Mouse (Mus musculus) midbrain, embryonic 15.5 days (tissue): Measurements from ENCODE around the gene Uvssa. TPM values are rescaled to one million over a fixed set of nuclear protein-coding genes. Genes with fewer than 3 reads are reported as not detected.

Experiments used
- polyA plus RNA-seq: library from polyadenylated mRNA; unstranded; fragments of >200 nt; fragmentation: Nextera tagmentation; extraction: Ambion mirVana; gene quantifications from 2 replicates; pipeline ENCODE4 v1.2.1, GENCODE M21; 2015

The Uvssa gene
- polyA plus RNA-seq, 1 experiment from 2014 or later = 9.7 TPM

Other genes with a start within 250 kb of the Uvssa start
- 4.1 and 5.2 TPM in 2 replicates for gene Spon2, start 160.1 kb upstream of the Uvssa start, polyA plus RNA-seq
- 545 and 591 TPM in 2 replicates for gene Ctbp1, start 103.6 kb upstream of the Uvssa start, polyA plus RNA-seq
- gene Maea, start 43.0 kb upstream of the Uvssa start, polyA plus RNA-seq = 138 and 139 TPM in 2 replicates
- 0.33 TPM in 1 of 2 replicates, not detected in the other for gene Nkx1-1, start 55.4 kb downstream of the Uvssa start, polyA plus RNA-seq